Mouse (Mus musculus): ENCODE results near the gene Unc13c. TPM values are rescaled to one million over a fixed set of nuclear protein-coding genes. Genes with fewer than 3 reads are reported as not detected.

The Unc13c gene
- total RNA-seq, 1 experiment from 2014 or later: not detected

- no peak for ATAC-seq (replicated peaks; ENCODE audit: insufficient number of reproducible peaks, low FRiP score, low TSS enrichment, poor library complexity, severe bottlenecking)
These were observed 287.9 kb downstream of the Unc13c start for GRCm38 (mm10) chr9:73680545-73681495.

- ATAC-seq (replicated peaks; ENCODE audit: insufficient number of reproducible peaks, low FRiP score, low TSS enrichment, poor library complexity, severe bottlenecking): no peak
These were observed 297.0 kb downstream of the Unc13c start for GRCm38 (mm10) chr9:73671656-73672212.

- no peak for ATAC-seq (replicated peaks; ENCODE audit: insufficient number of reproducible peaks, low FRiP score, low TSS enrichment, poor library complexity, severe bottlenecking)
These were observed 298.7 kb downstream of the Unc13c start for GRCm38 (mm10) chr9:73670040-73670439.

- no peak for ATAC-seq (replicated peaks; ENCODE audit: insufficient number of reproducible peaks, low FRiP score, low TSS enrichment, poor library complexity, severe bottlenecking)
These were observed 305.9 kb downstream of the Unc13c start for GRCm38 (mm10) chr9:73662839-73663238.

GRCm38 (mm10) chr9:73649088-73649487 lies 319.7 kb downstream of the Unc13c start:
- no peak for ATAC-seq (replicated peaks; ENCODE audit: insufficient number of reproducible peaks, low FRiP score, low TSS enrichment, poor library complexity, severe bottlenecking)

- no peak for ATAC-seq (replicated peaks; ENCODE audit: insufficient number of reproducible peaks, low FRiP score, low TSS enrichment, poor library complexity, severe bottlenecking)
These were observed 330.6 kb downstream of the Unc13c start for GRCm38 (mm10) chr9:73638119-73638518.

- ATAC-seq (replicated peaks; ENCODE audit: insufficient number of reproducible peaks, low FRiP score, low TSS enrichment, poor library complexity, severe bottlenecking): no peak
These were observed 343.6 kb downstream of the Unc13c start for GRCm38 (mm10) chr9:73625171-73625570.

- ATAC-seq (replicated peaks; ENCODE audit: insufficient number of reproducible peaks, low FRiP score, low TSS enrichment, poor library complexity, severe bottlenecking): no peak
These were observed 355.9 kb downstream of the Unc13c start for GRCm38 (mm10) chr9:73612896-73613295.

GRCm38 (mm10) chr9:73603921-73604320 lies 364.8 kb downstream of the Unc13c start:
- no peak for ATAC-seq (replicated peaks; ENCODE audit: insufficient number of reproducible peaks, low FRiP score, low TSS enrichment, poor library complexity, severe bottlenecking)

GRCm38 (mm10) chr9:73565558-73565957 lies 403.2 kb downstream of the Unc13c start:
- no peak for ATAC-seq (replicated peaks; ENCODE audit: insufficient number of reproducible peaks, low FRiP score, low TSS enrichment, poor library complexity, severe bottlenecking)

- ATAC-seq (replicated peaks; ENCODE audit: insufficient number of reproducible peaks, low FRiP score, low TSS enrichment, poor library complexity, severe bottlenecking): no peak
These were observed 408.7 kb downstream of the Unc13c start for GRCm38 (mm10) chr9:73560037-73560436.

- no peak for ATAC-seq (replicated peaks; ENCODE audit: insufficient number of reproducible peaks, low FRiP score, low TSS enrichment, poor library complexity, severe bottlenecking)
These were observed 411.0 kb downstream of the Unc13c start for GRCm38 (mm10) chr9:73557805-73558204.

- no peak for ATAC-seq (replicated peaks; ENCODE audit: insufficient number of reproducible peaks, low FRiP score, low TSS enrichment, poor library complexity, severe bottlenecking)
These were observed 413.4 kb downstream of the Unc13c start for GRCm38 (mm10) chr9:73555354-73555753.

GRCm38 (mm10) chr9:73472568-73472967 lies 496.2 kb downstream of the Unc13c start:
- ATAC-seq (replicated peaks; ENCODE audit: insufficient number of reproducible peaks, low FRiP score, low TSS enrichment, poor library complexity, severe bottlenecking): no peak

GRCm38 (mm10) chr9:73462027-73462426 lies 506.7 kb downstream of the Unc13c start:
- ATAC-seq (replicated peaks; ENCODE audit: insufficient number of reproducible peaks, low FRiP score, low TSS enrichment, poor library complexity, severe bottlenecking): no peak

GRCm38 (mm10) chr9:73450009-73450408 lies 518.8 kb downstream of the Unc13c start:
- no peak for ATAC-seq (replicated peaks; ENCODE audit: insufficient number of reproducible peaks, low FRiP score, low TSS enrichment, poor library complexity, severe bottlenecking)

GRCm38 (mm10) chr9:73449216-73449615 lies 519.5 kb downstream of the Unc13c start:
- no peak for ATAC-seq (replicated peaks; ENCODE audit: insufficient number of reproducible peaks, low FRiP score, low TSS enrichment, poor library complexity, severe bottlenecking)

- ATAC-seq (replicated peaks; ENCODE audit: insufficient number of reproducible peaks, low FRiP score, low TSS enrichment, poor library complexity, severe bottlenecking): no peak
These were observed 536.8 kb downstream of the Unc13c start for GRCm38 (mm10) chr9:73431925-73432324.

Data from monocyte, adult 5-6 weeks (primary cell).